Mouse (Mus musculus) layer of hippocampus, adult 8-10 months (tissue): Measurements from ENCODE around the gene Gpsm3. TPM values are rescaled to one million over a fixed set of nuclear protein-coding genes. Genes with fewer than 3 reads are reported as not detected.

ENCODE experiments used
- DNase-seq, 2 experiments: peaks; one replicate each; pipeline ENCODE4 v3.0.0; 2022; ENCODE audit warnings: low spot score in 2 of 2
- total RNA-seq, 4 experiments: library from RNA; stranded (reverse); gene quantifications; 2 replicates each; pipeline ENCODE4 v1.2.4; 2022

The Gpsm3 gene
- total RNA-seq, 4 experiments from 2014 or later, result 0.61 to 9.8 (median 5.5) TPM

DNA sequence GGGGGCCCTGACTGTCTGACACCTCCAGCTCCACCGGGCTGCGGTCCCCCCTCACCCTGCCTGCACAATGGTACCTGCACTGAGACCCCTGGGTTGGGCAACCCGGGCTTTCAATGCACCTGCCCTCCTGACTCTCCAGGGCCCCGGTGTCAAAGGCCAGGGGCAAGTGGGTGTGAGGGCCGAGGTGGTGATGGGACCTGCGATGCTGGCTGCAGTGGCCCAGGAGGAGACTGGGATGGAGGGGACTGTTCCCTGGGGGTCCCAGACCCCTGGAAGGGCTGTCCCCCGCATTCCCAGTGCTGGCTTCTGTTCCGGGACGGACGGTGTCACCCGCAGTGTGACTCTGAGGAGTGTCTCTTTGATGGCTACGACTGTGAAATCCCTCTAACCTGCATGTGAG lies 7.1 kb upstream of the Gpsm3 start:
- DNase-seq, result no peak

DNA sequence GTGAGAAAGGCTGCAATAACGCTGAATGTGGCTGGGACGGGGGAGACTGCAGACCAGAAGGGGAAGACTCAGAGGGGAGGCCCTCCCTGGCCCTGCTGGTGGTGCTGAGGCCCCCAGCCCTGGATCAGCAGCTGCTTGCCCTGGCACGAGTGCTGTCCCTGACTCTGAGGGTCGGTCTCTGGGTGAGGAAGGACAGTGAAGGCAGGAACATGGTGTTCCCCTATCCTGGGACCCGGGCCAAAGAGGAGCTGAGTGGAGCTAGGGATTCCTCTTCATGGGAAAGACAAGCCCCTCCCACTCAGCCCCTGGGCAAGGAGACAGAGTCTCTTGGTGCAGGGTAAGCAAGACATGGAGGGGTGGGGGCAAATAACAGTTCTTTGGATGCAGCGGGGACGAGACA lies 6.2 kb upstream of the Gpsm3 start:
- DNase-seq, result no peak

DNA sequence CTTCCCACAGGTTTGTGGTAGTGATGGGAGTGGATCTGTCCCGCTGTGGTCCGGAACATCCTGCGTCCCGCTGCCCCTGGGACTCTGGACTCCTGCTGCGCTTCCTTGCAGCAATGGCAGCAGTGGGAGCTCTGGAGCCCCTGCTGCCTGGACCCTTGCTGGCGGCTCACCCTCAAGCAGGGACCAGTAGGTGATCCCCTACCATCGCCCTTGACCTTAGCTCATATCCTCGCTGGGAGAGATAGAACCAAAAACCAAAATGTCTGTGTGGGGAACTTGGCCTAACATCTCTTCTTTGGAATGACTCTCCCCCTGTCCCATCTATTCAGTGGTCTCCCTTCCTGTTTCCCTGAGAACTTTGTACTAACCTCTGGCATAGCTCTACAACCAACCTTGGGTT lies 5.8 kb upstream of the Gpsm3 start:
- no peak for DNase-seq

DNA sequence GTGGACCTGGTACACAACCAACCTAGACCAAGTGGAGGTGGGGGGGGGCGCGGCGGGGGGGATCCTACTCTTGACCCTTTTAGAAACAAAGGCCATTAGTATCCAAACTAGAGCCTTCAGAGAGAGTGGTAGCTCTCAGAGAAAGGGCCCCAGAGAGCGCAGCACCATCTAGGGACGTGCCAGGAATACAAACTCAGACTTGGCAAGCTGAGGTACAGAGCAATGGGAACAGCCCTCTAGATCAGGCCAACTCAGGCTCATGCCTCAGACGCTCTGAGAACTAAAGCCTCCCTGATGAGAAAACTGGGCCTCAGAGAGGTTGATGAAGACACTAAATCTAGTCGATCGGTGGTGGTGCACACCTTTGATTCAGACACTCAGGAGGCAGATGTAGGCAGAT lies 4.5 kb upstream of the Gpsm3 start:
- no peak for DNase-seq

GRCm38 (mm10) chr17:34585877-34586771 lies 3.5 kb upstream of the Gpsm3 start:
- no peak for DNase-seq

GRCm38 (mm10) chr17:34586796-34587422 lies 2.7 kb upstream of the Gpsm3 start:
- peak; percentile 88 to 89 for DNase-seq

- DNase-seq, result peak; percentile 95 to 96
Measured at GRCm38 (mm10) chr17:34587423-34587811, 2.2 kb upstream of the Gpsm3 start.

- DNase-seq, result no peak
Measured at GRCm38 (mm10) chr17:34587814-34588213, 1.8 kb upstream of the Gpsm3 start.

- DNase-seq, result no peak
Measured at GRCm38 (mm10) chr17:34588767-34589166, 839 bp upstream of the Gpsm3 start.

DNA sequence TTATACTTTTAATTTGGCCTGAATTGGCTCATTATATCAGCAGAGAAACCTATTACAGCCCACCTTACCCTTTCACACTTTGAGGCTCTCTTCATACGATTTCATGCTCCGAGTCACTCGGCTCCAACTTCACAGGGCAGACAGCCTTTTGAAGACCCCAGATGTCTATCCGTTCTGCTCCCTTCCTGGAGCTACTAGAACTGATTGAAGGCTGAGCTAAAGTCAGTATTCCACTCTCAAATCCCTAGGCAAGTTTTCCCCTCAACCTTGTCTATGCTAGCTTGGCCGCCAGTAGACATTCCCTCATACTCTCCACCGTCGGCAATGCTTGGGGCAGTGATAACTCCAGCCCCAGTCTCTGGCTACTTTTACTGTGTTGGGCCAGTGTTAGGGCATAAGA lies 400 bp upstream of the Gpsm3 start:
- no peak for DNase-seq

GRCm38 (mm10) chr17:34590154-34590987 lies 765 bp downstream of the Gpsm3 start:
- DNase-seq, result no peak

GRCm38 (mm10) chr17:34591029-34591993 lies 1.7 kb downstream of the Gpsm3 start, which contains the start of gene Pbx2:
Gene Pbx2 (plus strand): TSS chr17:34591266.
- no peak for DNase-seq

- peak in 1 of 2 experiments; percentile 71 for DNase-seq
Measured at GRCm38 (mm10) chr17:34591994-34592375, 2.4 kb downstream of the Gpsm3 start.

DNA sequence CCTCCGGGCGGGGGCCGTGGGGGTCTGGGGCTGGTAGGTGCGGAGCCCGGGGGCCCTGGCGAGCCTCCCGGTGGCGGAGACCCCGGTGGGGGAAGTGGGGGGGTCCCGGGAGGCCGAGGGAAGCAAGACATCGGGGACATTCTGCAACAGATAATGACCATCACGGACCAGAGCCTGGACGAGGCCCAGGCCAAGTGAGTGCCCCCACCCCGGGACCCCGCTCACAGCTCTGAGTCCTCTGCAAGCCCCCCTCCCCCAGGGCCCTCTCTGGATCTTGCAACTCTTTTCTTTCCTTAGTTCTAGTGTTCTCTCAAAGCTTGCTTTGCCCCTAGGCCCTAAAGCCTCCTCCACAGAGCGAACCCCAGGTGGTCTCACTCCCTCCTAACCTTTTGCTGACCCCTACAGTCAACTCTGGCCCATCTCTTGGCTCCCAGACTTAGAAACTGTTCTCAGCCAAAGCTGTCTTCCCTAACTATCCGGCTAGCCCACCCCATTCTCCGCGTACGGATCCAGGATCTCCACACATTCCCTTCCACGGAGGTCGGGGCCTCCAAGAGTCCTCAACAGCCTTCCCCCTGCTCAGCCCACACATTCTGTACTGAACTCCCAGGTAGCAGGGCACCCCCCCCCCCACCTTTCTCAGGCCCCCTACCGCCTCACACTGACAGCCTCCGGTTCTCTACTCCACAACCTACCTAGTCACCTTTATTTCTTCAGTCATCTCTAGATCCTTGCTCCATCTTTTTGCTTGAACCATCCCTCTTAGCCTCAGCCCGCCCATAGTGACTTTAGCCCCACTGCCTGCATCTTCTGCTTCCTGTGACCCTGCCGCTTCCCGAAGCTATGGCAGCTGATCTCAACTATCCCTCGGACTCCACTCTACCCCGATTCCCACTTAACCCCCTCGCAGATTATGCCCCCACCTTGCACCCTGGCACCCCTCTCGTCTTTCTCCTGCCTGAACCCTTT lies 3.3 kb downstream of the Gpsm3 start:
- no peak for DNase-seq

- no peak for DNase-seq
Measured at GRCm38 (mm10) chr17:34593752-34594525, 4.3 kb downstream of the Gpsm3 start.

DNA sequence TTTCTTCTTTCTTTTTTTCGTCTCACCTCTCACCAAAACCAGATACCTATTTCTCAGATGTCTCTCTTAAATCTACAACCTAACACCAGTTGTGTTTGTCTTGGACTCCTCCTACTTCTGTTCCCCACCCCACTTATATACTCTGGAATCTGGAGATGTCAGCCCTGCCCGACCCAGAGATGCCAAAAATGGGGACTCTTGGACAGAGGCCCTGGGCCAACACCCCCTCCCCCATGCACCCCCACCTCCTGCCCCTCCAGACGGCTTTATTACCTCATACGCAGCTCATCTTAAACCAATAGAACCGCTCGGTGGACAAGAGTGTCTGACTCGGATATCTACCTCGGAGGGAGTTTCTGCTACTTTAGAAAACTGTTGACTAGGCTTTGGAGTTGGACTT lies 6.5 kb downstream of the Gpsm3 start:
- DNase-seq, result no peak

DNA sequence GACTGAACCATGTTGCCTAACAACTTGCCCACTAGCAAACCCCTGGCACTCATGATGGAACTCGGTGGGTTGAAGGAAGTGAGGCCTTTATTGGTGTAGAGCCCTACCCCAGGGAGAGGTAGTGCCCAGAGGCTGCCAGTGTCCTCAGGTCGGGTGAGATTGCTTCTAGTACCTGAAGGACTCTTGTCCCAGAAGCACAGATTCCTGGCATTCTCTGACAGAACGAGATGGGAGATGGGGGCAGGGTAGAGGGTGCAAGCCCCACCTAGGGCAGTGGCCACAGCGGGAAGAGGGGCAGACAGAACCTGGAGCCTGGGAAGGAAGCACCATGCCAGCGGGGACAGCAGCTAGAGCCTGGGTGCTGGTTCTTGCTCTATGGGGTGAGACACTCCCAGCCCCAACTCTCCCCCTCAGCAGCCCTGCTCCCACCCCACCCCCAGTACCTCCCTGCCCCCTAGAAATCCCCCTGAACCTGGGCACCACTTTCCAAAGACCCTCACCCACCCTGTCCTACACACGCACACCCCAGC lies 8.0 kb downstream of the Gpsm3 start, which contains the start of gene Ager:
Gene Ager, plus strand, starts transcription at position 297 of the 530 bp plus-strand sequence.
- DNase-seq, result no peak

GRCm38 (mm10) chr17:34599891-34600290 lies 10.3 kb downstream of the Gpsm3 start:
- no peak for DNase-seq
